Mouse (Mus musculus): ENCODE results near the gene Akap3. TPM values are rescaled to one million over a fixed set of nuclear protein-coding genes. Genes with fewer than 3 reads are reported as not detected.

The Akap3 gene
- total RNA-seq (2021), result under 1 TPM; 0.20 to 0.23 TPM

- DNase-seq (ENCODE audit: extremely low spot score in 1 of 2, low spot score in 1 of 2), result no peak
Observed at GRCm38 (mm10) chr6:126852881-126853280, at the start of gene Akap3. Gene Akap3 (plus strand): TSS chr6:126853098.

DNA sequence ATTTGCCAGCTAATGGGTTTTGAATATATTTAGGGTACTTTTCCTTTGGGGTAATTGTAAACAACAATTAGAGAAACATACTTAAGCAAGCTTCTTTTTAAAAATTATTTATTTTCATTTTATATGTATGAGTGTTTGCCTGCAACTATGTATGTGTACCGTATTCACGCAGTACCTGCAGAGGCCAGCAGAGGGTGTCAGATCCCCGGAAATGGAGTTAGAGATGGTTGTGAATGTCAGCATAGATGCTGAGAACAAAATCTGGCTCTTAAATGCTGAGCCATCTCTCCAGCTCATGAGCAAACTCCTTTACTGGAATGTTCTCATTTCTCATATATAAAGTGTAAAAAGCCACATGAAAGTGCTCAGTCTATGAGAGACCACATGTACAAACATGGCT, 46.1 kb upstream of the Akap3 start:
- DNase-seq (ENCODE audit: extremely low spot score in 1 of 2, low spot score in 1 of 2), result no peak

- no peak for DNase-seq (ENCODE audit: extremely low spot score in 1 of 2, low spot score in 1 of 2)
Observed at GRCm38 (mm10) chr6:126808134-126808533, 44.8 kb upstream of the Akap3 start.

DNA sequence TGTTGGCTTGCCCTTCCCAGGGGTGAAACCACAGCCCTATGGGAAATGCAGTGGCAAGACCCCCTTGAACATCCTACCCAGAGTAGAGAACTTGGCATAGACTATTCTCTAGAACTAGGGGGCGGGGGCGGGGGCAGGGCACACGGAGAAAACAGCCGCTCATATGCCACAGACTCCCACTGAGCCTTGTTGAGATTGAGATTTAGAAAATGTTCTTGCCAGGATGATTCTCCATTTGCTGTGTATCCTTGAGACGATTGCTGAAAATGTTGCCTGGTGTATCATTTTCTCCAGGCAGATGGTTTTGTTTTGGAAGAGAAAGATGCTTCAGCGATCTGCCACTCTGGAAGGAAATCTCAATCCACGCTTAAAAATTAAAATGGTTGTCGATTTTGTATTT, 44.3 kb upstream of the Akap3 start:
- no peak for DNase-seq (ENCODE audit: extremely low spot score in 1 of 2, low spot score in 1 of 2)

- DNase-seq (ENCODE audit: extremely low spot score in 1 of 2, low spot score in 1 of 2), result no peak
Observed at GRCm38 (mm10) chr6:126811481-126811880, 41.4 kb upstream of the Akap3 start.

DNA sequence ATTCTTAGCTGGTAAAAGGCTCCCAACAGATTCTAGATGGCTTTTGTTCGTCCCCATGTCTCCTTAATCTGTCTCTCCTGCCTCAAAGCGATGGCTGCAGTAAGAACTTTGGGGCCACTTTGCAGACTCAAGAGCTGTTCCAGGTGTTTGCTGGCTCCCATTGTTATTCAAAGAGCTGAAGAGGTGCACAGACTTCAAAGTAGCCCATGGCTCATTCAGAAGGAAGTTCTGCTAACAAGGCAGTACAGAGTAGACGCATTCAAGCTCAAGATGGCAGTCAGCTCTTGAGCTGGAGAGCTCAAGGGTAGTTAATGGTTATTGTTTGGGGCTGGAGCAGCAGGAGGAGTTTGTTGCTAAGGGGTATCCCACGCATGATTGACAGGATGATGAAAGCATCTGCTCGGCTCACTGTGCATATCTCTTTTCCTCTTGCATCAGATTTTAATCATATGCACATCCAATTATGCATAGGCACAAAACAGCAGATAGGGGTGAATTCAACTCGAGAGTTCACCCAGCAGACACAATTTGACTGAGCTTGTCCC, 37.6 kb upstream of the Akap3 start:
- no peak for DNase-seq (ENCODE audit: extremely low spot score in 1 of 2, low spot score in 1 of 2)

GRCm38 (mm10) chr6:126816338-126816737, 36.6 kb upstream of the Akap3 start:
- no peak for DNase-seq (ENCODE audit: extremely low spot score in 1 of 2, low spot score in 1 of 2)

- no peak for DNase-seq (ENCODE audit: extremely low spot score in 1 of 2, low spot score in 1 of 2)
Observed at GRCm38 (mm10) chr6:126823087-126823486, 29.8 kb upstream of the Akap3 start.

GRCm38 (mm10) chr6:126836628-126837027, 16.3 kb upstream of the Akap3 start:
- no peak for DNase-seq (ENCODE audit: extremely low spot score in 1 of 2, low spot score in 1 of 2)

DNA sequence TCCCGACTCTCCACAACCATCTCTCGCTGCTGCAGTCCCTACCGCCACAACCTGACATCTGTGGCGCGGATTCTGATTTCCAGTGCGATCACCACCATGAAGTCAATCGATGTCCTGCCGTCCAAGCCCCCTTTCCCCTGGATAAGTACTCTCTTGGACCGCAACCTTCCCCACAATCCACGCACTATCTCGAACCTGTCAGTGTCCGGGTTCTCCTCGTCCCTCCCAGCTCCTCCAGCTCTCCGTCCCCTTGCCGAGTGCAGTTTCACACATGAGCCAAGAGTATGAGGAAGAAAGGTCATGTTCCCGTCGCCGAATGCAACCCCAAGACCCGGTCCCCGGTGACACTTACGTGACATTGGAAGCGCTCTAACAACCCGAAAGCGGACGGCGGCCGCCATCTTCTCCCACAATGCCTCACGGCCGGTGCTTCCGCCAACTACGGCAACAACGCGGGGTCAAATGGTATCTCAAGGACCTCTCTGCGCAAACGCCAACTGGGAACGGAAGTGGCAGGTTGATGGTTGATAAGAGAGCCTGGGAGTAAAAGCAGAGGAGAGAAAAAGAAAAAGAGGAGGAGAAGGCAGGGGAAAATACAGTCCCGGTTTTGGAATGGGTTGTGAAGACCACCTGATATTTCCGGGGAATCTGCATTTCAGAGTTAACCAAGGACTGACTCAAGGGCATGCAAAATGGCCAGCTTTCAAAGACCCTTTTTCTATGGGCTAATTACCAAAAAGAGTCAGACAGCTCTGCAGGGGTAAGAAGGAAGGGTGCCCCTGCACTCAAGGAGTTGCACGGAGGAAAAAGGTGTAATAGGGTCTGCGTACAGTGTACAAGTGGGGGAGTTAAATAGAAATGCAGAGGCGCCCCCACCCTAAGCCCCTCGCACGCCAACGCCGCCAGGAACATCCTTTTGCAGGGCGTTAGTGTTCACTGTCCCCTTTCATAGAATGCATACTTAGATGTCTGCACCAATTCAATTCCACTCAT, 3.9 kb upstream of the Akap3 start, which contains the start of gene Ndufa9:
Gene Ndufa9 (minus strand): TSS at position 425 of the 993 bp plus-strand sequence.
- DNase-seq (ENCODE audit: extremely low spot score in 1 of 2, low spot score in 1 of 2), result peak; percentile 92 to 96

GRCm38 (mm10) chr6:126877118-126877517, 24.2 kb downstream of the Akap3 start:
- no peak for DNase-seq (ENCODE audit: extremely low spot score in 1 of 2, low spot score in 1 of 2)

DNA sequence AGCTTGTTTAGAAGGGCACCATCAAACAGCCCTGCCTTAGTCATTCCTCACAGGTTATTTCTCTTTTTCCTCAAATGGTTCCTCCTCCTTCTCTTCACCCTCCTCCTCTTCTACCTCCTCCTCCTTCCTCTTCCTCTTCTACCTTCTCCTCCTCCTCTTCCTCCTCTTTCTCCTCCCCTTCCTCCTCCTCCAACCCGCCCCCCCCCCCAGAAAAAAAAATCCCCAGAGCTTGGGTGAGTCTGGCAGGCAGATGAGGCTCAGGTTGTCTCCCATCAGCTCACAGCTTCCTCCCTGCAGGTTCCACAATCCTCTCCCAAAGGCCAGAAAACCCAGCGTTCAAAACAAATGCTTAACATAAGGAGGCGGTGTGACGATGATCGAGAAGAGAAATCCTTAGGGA, 54.5 kb downstream of the Akap3 start:
- DNase-seq (ENCODE audit: extremely low spot score in 1 of 2, low spot score in 1 of 2), result no peak

GRCm38 (mm10) chr6:126907876-126908275, 55.0 kb downstream of the Akap3 start:
- no peak for DNase-seq (ENCODE audit: extremely low spot score in 1 of 2, low spot score in 1 of 2)

DNA sequence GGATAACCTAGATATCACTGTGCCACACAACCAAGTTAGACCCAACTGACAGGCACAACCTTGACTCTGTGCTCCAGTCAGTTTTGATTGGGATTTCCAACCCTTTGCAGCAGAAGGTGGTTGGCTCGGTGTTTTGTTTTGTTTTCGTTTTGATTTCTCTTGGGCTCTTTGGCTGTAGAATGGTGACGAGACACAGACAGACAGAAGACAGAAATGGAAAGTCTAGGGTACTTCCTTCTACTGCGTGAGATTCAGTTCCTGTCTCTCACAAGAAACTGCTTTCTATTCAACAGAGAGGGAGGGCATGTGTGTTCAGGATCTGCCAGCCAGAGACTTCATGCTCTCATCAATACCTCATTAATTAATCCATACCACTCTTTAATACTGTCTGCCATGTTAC, 57.8 kb downstream of the Akap3 start:
- no peak for DNase-seq (ENCODE audit: extremely low spot score in 1 of 2, low spot score in 1 of 2)

DNA sequence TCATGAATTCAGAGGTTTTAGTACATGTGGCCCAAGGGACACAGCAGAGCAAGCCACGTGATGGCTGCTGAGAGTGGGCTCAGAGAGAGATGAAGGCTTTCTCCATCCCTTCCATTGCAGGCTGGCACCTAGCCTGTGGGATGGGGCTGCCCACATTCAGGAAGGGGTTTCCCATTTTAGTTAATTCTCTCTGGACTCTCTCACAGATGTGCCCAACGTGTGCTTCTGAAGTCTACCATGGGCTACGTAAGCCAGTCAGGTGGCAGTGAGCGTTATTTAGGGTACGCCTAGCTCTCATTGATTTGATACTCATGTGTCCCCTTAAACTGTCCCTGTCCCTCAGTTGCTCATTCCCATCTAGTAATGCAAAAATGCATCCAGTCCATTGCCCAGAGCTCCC, 62.0 kb downstream of the Akap3 start:
- no peak for DNase-seq (ENCODE audit: extremely low spot score in 1 of 2, low spot score in 1 of 2)

DNA sequence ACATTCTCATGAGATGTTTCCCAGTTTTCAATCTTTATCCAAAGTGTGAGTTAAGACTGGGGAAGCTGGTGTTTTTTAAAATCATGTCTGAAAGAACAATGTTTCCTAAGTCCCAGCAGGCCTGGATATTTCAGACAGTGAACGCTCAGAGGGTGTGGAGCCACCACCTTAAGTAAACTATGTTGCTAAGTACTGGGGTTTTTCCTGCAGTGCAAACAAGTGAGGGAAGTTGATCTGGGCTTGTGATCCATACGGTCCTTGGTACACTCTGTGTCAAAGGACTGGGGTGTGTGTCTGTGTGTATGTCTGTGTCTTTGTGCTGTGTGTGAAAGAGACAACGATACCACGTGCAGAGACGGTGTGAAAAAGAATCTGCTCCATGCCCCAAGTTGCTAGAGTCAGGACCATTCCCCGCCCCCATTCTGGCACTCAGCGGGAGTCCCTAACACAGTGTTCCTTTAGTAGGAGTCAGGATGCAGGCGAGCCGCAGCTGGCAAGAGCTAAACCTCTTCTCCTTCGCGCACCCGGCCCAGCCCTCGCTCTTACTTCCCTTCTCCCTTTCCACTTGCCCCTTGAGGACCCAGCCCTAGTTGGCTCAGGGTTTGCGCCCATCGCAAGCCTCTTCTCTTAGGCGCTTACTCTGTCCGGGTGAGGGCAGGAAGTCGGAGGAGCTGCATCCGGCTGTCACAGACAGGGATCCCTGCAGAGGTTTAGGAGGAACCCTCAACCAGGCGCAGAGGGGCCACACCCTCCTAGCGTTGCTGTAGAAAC, 68.4 kb downstream of the Akap3 start, which contains the start of gene Dyrk4:
Gene Dyrk4 (minus strand): TSS at position 729 of the 771 bp plus-strand sequence.
- DNase-seq (ENCODE audit: extremely low spot score in 1 of 2, low spot score in 1 of 2), result no peak

Other genes starting within 250 kb of the Akap3 start
- 100 to 1,000 TPM; 107 to 115 TPM for gene Kcna1, start 206.7 kb upstream of the Akap3 start, total RNA-seq (2021)
- 10 to 100 TPM; 48.6 to 51.2 TPM for gene Kcna6, start 112.4 kb upstream of the Akap3 start, total RNA-seq (2021)
- 100 to 1,000 TPM; 145 to 164 TPM for gene Ndufa9, start 4.0 kb upstream of the Akap3 start, total RNA-seq (2021)
- under 1 TPM in 1 of 2 experiments, not detected in 1; 0.15 TPM for gene Dyrk4, start 68.7 kb downstream of the Akap3 start, total RNA-seq (2021)
- gene Rad51ap1, start 86.5 kb downstream of the Akap3 start, total RNA-seq (2021), result 1 to 10 TPM; 1.5 to 1.7 TPM
- 10 to 100 TPM; 39.5 to 44.0 TPM for gene D6Wsu163e, start 86.9 kb downstream of the Akap3 start, total RNA-seq (2021)
- not detected for gene Fgf6, start 162.5 kb downstream of the Akap3 start, total RNA-seq (2021)
- under 1 TPM in 1 of 2 experiments, not detected in 1; 0.30 TPM for gene Fgf23, start 219.8 kb downstream of the Akap3 start, total RNA-seq (2021)